Mouse (Mus musculus) frontal cortex, postnatal 10 days (tissue): ENCODE measurements around the gene Trak1.

Source experiments
- DNase-seq, 2 experiments: peaks; one replicate each; pipeline ENCODE4 v3.0.0; 2022; ENCODE audit warnings: low spot score in 2 of 2, mixed read lengths in 1 of 2

The Trak1 gene

DNA sequence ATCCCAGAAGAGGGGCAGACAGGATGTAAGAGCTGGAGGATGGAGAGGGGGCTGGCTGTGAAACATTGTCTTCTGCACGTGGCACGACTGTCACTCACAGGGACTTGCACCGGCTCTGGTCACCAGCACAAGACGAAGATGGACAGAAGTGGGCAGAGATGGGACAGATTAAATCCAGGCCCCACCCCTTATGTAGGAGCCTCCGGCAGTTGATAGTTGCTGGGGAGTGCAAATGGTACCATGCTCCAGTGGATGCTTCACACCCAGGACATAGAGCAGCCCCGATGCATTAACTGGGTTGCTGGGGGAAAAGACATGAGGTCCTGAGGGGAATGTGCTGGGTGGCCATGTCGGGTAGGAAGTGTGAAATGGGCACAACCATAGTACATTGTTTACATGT is 2.1 kb upstream of the Trak1 start:
- DNase-seq: no peak

DNA sequence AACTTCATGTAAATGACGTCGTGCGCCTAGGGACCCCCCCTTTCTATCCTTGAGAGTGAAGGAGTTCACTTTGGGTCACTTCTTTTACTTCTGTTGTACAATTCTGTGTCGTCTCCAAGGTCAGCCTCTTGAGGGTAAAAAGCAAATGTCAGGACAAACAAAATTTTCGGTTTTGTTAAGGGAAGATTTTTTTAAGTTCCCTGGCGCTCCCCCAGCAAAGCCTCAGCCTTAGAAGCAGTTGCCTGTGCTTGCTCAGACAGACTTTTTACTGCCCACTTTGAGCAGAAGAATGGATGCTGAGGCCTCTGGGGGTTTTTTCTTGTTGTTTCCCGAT is 730 bp downstream of the Trak1 start:
- DNase-seq: no peak

DNA sequence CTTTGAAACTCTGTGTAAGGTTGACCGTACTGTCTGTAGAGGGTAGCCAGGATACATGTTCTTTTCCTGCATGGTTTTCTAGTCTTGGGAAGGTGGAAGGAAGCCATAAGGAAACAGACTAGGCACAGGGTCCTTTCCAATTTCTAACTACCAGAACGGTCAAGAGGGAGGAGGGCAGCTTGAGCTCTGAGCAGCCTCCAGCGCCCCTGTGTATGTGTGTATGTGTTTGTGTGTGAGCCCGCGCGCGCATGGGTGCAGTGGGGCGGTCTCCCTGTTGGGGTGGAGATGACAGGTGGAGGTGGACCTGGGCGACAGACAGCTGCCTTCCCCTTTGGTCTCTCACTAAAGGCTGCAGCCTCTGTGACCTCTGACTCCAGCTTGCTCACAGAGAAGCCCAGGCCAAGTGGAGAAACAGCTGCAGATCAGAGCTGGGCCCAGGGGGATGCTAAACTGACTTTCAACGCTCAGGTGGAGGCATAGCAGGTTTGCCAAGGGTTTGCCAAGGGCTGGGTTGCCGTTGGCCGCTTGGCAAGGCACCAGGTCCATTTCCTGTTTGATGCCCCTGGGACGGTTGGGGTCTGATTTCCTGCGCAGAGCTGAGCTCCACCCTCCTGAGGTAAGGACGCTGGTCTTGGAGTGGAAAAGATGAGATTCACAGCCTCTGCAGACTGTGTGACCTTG is 1.2 kb downstream of the Trak1 start:
- DNase-seq: no peak

DNA sequence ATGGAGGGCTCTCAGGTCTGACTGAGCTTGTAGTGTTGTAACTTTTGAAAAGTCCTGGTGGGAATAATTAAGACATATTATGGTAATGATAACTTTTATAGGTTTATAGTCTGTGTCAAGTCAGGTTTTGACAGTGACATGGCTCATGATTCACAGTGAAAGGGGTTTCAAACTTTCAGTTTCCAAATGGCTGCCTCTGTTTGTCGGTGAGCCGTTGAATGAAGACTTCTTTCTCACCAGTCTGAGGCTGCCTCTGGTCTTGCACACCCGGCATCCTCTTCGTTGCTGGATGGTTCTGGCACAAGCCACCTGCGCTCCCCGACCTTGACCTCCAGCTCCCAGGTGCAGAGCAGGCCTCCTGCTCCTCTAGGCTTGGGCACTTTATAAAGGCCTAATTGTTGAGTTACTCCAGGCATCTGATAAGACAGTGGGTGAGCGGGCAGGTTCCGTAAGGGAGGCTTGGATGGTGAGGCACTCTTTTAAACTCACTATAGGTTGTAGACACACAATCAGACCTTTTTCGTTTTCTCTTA is 2.0 kb downstream of the Trak1 start:
- DNase-seq: no peak

DNA sequence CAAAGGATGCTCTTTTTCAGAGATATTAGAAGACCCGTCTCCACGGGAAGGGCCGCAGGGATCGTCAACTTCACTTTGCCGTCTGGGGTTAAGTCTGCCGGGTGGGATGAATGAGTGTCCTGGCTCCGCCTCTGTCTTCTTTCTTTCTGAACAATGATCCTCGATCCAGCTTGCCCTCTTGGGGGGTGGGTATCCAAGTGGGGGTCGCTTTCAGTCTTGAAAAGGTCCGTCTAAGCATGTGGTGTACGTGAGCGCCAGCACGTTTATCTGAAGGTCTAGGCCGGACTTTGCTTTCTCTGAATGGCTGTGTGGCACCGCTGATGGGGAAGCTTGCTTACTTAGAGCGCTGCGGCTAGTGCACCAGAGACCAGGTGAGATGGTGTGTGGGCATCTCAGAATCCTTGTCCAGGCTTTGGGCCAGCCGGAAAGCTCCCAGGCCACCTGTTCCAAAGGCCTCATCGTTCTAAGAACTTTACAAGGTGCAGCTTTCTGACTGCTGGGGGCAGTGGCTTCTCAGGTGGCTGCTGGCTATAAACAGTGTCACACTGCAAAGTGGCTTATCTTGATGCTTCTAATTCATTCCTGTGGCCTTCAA is 2.8 kb downstream of the Trak1 start:
- no peak for DNase-seq

DNA sequence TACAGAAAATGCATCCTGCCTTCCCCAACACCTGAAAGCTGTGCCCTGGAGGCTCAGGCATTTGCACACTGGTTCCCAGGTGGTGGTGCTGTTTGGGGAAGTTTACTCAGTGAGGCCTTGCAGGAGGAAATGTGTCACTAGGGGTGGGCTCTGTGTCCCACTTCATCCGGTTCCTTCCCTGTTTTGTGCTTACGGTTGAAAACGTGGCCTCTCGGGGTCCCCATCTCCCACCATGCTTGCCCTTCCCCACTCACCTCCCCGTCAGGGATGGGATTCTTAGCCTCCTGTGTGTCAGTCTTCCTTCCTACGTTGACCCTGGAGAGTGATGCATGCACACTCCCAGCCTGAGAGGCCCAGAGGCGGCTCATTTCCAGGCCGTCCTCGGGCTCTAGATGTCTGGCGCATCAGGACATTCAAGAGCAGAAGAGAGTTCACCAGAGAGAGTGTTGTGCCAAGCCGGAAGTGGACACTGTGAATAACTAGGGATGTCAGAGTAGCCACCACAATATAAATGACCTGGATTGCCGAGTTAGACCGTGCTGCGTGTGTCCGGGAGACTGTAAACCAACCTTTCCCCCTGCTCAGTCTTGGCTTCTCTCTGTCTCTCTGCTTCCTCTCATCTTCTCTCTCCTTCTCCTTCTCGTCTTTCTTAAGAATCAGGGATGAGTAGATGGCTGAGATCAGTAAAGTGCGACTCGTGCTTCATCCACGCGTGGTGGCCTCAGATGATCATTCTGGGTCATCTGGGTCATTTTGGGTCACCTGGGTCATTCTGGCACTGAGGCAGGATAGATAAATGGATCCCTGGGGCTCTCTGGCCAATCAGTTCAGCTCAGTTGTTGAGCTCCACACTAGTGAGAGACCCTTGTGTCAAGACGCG is 4.0 kb downstream of the Trak1 start:
- DNase-seq: no peak

DNA sequence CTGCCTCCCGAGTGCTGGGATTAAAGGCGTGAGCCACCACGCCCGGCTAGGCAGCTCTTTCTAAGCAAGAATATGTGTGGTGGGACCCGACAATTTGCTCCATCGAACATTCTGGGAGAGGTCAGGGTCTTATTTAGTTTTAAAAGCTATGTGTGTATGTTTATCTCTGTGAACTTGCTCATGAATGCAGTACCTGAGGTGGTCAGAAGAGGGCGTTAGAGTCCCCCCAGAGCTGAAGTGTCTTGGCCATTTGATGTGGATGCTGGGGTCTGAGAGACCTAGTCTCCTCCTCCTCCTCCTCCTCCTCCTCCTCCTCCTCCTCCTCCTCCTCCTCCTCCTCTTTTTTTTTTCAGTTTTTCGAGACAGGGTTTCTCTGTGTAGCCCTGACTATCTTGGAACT is 5.2 kb downstream of the Trak1 start:
- DNase-seq: no peak

DNA sequence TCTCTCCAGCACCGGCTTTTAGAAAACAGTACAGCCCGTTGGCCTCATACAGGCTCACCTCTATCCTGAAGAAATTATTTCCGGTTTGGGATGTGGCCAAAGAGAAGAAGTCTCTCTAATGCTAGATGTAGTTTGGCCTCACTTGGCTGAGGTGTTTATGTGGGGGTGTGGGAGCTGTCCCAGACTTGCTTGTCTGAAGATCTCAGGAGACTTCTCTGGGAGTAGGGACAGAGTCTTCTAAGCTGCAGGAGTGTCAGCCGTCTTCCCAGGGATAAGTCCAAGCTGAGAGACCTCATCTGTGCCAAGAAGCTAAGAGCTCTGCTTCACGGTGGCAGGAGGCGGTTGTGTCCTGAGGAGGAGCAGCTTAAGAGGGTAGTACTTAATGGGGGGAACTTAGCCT is 5.8 kb downstream of the Trak1 start:
- DNase-seq: no peak

DNA sequence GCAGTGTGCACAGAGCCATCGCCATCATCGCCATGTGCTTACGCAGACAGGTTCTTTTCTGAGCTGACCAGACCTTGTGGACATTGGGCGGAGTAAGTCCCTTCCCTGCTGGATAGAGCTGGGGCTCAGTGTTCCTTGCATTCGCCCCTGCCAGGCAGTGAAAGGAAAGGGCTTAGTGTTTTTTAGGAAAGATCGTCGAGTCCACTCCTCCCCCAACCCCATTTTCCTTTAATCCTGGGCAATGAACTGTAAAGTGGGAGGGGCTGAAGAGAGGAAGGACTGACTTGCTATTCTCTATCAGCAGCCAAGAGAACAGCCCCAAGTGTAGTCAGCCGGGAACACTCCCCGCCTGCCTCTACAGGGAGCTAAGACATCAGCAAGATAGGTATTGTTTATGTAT is 6.4 kb downstream of the Trak1 start:
- no peak for DNase-seq

DNA sequence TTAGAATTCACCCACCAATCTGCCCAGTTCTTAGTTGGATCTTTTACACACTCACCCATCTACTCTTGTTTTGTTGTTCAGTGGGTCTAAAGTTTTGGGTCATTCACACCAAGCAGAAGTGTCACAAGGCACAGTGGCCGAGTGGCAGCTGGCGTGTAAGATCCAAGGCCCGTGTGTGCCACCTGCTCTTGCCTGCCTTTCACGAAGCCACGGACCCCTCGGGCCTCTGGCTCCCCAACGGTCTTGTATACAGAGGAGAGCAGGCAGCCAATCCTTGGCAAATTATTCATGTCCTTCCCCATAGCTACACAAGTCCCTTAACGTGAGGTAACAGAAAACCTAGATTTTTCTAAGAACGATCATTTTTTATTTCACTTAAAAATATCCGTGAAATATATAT is 7.2 kb downstream of the Trak1 start:
- no peak for DNase-seq

DNA sequence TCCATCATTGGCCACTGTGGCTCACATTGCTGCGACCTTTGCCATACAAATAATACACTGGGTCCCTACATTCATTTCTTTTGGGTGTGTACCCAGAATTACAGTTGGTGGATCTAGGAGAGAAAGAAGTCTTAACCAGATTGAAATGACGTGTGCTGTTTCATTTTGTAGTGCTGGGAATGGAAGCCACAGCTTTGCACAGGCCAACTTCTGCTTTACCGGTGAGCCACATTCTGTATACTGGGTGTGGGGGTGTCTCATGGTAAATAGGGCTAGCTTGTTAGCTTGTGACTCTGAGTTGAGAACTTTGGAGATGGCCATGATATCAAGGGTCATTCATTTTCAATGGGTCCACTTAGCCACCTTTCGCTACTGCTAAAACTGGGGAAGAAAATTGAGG is 8.2 kb downstream of the Trak1 start:
- DNase-seq: no peak

DNA sequence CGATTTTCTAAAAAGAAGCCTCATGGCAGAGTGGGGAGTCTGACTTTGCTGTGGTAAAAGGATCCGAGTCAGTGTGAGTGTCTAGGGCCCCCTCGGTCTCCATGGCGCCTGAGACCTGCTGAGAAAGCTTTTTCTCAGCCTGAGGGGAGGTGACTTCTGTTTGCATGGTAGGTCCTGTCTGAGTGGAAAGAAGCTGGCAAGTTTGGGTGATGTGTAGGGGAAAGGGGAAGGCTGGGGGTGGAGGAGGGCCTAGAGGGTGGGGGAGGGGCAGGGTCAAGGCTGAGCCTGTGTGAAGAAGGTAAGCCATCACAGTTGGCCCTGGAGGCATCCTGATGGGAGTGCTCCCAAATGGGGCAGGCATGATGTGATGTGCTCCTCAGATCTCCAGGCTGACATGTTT is 12.0 kb downstream of the Trak1 start:
- no peak for DNase-seq

DNA sequence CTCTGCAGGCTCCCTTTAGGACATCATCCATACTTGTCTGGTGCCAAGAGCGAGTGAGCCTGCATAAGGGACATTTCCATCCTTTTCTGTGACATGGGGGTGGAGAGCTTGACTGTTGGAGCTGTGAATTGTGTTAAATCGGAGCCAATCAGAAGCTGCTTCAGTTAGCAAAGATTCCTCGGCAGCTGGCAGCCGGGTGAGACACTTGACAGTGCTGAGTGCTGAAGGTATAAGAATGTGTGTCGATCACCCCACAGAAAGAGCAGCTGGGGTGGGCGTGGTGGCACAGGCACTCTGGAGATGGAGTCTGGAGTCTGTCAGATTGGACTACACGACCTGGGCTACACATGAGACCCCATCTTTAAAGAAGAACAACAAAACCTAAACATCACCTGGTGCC is 13.2 kb downstream of the Trak1 start:
- DNase-seq: no peak

DNA sequence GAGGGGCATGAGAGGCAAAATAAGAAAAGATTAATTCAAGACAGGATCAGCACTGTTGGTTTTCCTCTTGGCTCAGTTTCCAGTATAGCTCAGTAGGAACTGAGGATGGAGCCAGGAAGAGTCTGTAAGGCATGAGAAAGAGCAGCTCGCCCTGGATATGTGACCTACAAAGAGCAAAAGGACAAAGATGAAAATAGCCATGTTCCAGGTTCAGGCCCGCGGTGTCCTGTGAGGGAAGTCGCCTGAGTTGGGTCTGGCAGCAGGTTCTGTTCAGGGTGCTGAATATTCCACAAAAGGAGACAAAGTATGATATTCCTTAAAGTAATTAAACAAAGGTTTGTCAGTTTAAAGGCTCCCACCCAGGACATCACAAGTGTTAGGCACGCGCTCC is 14.5 kb downstream of the Trak1 start:
- no peak for DNase-seq

DNA sequence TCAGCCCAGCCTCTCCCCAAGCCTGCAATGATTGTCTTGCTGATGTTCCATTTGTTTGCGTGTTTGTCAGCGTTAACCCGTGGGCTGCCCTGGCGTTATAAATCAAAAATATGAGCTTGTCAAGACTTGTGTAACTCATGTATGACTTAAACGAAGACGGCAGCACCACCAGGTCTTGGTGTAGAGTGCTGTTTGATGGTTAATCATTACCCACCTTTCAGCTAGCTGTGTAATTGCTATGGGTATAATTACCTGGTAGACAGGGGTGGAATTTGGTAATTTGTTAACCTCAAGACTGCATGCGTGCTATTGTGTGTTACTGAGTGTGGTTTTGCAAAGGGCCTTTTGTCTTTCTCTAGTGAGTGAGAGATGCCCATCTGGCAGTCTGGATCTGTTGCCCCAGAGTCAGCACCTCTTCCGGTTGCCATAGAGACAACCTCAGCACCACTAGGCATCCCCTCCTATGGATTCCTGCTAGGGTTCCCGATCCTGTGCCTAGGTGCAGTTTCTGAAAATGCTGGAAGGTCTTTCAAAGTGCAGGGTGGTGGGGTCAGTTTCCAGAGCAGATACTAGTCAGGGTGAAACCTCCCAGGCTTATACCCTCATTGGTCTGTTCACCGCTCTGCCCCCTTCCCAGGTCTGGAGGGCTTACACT is 15.1 kb downstream of the Trak1 start:
- DNase-seq: no peak

DNA sequence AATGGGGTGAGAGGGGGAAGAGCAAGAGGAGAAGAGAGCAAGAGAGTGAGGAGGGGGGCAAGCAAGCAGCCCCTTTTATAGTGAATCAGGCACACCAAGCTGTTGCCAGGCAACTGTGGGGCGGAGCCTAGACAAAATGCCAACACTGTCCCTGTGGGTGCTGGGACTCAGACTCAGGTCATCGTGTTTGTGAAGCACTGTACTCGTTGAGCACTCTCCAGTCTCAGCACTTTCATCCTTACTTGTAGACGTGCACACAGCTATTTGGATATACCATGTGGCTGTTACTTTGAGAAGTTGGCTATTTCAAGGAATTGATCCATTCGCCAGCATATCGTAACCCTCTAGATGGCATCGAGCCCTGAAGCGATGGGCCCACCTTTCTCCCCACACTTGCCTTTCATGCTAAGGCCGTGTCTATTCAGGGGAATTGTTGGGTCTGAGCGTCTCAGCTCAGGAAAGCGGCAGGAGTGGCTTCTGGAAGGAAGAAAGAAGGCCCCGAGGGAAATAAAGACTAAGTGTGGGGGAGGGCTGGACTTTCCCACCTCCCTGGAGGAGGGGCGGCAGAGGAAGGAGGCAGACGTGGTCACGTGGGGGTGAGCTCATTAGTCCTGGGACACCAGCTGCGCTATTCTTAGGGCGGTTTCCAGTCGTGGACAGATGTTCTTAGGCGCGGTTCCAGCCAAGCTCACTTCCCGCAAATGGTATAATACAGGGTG is 16.5 kb downstream of the Trak1 start:
- DNase-seq: peak in 1 of 2 experiments; percentile 55

DNA sequence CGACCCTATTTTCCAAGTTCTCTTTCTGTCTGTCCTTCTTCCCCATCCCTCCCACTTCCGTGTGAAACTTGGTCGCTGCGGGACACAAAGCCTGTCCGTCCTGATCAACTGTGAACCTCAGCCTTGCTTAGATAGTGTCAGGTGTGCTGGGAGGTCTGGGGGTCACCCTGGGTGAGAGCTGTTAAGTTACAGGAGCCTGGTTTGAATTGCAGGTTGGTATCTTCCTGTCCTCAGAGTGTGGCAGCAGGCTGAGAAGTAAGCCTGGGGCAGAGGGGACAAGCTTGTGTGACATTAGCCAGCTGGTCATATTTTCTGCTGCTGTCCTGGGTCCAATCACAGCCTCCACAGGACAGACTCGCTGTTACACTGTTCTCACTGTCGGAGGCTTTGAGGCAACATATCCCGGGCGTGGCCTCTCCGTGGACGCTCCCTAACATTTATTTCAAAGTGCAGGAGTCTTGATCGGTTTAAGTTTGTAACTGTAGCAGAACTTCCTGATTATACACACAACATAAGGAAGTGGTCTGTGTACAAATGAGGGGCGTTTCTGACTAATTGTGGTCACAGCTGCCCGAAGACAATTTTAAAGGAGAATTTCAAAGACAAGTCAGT is 17.3 kb downstream of the Trak1 start:
- no peak for DNase-seq

DNA sequence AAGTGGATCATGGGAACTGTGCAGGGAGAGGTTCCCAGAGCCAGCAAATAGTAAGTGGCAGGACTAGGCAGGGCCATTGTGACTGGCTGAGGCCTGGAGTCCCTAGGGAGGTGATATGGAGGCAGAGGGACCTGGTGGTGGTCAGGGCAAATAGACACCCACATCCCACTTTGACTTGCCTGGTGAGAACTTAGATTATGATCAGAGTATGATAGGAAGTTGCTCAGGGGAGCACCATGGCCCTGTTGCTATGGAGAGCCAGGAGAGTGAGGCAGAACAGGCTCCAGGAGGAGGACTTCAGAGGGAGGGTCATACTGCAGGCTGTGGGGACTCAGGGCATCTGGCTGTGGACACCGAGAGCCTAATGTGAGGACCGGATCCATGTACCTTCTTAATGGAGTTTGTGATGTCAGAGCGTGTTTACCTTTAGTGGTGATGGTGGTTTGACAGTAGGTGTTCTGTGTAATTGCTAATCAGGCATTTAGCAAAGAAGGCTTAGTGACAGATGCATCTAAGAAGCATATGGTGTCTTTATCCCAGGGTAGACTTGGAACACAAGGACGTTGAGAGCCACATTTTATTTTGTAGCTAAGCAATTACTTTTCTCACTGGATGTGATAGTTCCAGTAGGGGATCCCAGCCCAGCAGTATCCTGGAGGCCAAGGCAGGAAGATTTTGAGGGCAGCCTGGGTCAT is 18.7 kb downstream of the Trak1 start:
- DNase-seq: no peak

DNA sequence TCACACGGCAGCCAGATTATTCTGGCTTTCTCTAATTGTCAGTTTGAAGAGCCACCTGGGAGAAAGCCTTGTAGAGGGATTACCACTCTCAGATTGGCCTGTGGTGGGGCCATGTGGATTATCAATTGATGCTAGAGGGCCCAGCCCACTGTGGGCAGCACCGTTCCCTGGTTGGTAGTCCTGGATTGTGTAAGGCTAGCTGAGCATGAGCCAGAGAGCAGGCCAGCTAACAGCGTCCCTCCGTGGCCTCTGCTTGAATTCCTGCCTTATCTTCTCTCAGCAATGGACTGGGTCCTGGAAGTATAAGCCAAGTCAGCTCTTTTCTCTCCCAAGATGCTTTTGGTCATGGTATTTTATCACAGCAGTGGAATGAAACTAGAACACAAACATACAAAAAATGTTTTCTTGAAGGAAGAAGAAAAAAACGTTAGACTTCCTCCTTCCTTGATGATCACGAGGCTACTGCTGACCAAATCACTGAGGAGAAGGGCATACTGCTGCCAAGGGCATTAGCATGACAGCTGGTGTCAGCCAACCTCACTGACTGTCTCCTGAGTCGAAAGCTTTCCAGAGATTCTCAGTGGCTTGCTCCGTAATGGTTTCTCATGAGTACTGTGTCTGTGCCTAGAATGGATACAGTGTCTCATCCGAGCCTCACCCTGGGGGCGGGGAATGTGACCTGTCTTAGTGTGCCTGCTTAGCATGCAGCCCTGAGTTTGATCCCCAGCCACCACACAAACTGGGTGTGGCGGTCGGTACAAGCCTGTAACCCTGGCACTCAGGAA is 19.5 kb downstream of the Trak1 start:
- DNase-seq: no peak
